Mouse (Mus musculus) adrenal gland, postnatal 36 days (tissue): ENCODE measurements around the gene Clcnkb. TPM values are rescaled to one million over a fixed set of nuclear protein-coding genes. Genes with fewer than 3 reads are reported as not detected.

Experiments
- DNase-seq, 2 experiments: peaks; one replicate each; pipeline ENCODE4 v3.0.0; 2021; ENCODE audit warnings: mixed read lengths in 1 of 2
- total RNA-seq, 2 experiments: library from RNA; stranded (reverse); gene quantifications; 2 replicates each; pipeline ENCODE4 v1.2.3; 2021

Clcnkb gene
- total RNA-seq, 2 experiments from 2014 or later = not detected

DNA sequence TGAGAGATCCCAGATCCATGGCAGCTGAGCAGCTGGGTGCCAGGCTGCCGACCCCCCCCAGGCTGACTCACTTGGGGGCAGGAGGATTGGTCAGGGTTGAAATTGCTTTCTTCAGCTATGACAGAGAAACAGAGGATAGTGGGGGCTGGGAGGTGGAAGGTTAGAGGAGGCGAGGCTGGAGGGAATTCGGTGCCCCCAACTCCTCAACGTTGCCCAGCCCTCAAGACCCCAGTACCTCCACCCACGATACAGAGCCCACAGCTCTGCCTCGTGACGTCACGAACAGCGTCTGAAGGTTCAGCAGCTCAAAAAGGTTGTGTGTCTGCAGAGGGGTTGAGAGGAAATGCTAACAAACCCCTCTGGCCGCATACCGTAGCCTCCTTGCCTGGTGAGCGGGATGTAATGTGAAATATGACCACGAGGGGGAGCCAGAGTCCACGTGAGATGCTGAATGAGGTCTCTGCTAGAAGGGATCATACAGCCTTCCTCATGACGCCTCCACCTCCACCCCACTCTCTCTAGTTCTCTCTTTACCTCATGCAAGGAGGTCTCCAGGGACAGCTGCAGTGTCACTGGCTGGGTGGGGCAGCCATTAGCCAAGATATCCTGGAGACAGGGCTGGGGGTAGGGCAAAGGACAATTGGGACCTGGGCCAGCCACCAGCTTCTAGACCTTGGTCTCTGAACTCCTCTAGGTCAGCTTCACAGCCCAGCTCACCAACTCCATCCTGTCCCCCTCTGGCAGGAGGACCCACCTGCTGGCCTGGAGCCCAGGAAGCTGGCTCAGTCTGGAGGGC lies 11.1 kb downstream of the Clcnkb start:
- peak; percentile 86 to 87 for DNase-seq

GRCm38 (mm10) chr4:141400171-141400570 lies 15.6 kb downstream of the Clcnkb start:
- no peak for DNase-seq

DNA sequence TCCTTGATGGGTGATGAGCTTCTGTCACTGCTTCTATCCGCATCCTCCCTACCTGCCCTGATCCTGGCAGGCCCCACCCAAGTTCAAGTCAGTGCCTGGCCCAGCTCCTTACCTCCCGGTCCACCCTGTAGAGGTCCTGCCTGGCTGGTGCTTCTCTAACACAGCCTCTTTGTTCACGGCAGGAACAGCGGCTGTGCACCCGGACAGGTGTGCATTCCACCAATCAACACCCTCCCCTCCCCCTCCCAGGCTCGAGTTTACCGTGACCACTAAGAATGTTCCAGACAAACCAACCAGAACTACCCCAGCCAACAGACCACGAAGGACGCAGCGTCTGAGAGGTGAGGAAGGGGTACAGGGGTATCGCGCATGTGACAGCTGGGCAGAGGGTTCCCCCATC lies 17.3 kb downstream of the Clcnkb start, which contains the start of gene Clcnka:
Gene Clcnka (minus strand): TSS at position 180 of the 400 bp plus-strand sequence.
- DNase-seq = no peak

- no peak for DNase-seq
These were observed 18.0 kb downstream of the Clcnkb start for GRCm38 (mm10) chr4:141397861-141398260.

GRCm38 (mm10) chr4:141394751-141395150 lies 21.1 kb downstream of the Clcnkb start:
- no peak for DNase-seq

DNA sequence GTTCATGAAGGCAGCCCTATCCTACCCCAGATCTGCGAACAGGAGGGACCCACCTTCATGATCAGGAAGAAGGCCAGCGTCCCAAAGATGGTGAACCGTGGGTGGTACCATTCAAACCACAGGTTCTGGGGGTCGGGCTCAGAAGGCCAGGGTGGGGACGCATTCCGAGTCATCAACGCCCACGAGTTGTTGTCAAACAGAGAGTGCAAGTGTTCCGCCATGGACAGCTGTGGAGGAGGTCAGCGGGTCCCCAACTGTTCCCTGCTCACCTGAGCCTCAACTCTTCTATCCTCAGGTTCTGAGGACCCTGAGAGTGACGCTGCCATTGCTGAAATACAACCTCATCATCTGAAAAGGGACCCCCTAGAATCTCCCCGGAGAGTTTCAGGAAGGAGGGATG lies 24.5 kb downstream of the Clcnkb start:
- no peak for DNase-seq

GRCm38 (mm10) chr4:141389366-141390150 lies 26.3 kb downstream of the Clcnkb start:
- no peak for DNase-seq

- DNase-seq = no peak
These were observed 27.9 kb downstream of the Clcnkb start for GRCm38 (mm10) chr4:141387933-141388332.

DNA sequence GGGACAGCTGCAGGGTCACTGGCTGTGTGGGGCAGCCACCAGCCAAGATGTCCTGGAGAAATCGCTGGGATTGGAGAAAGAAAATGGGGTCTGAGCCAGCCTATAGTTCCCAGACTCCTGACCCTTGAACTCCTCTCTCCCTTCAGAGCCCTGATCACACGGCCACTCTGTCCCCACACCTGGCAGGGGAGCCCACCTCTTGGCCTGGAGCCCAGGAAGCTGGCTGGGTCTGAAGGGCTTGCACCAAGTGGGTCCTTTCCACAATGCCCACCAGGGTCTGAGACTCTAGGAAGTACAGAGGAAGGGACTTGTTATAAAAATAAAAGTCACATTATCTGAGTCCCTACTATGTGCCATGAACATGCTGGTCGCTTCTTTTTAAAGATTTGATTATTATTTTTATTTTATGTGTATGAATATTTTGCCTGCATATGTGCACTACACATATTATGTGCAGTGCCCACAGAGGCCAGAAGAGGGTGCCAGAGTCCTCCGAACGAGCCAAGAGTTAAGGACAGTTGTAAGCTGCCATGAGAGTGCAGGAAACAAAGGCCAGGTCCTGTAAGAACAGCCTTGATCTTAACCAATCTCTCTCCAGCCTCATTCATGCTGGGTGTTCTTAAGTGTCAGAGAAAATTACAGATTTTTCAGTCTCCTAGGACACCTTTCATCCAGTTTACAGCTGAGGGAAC lies 28.6 kb downstream of the Clcnkb start:
- peak; percentile 79 to 82 for DNase-seq

- DNase-seq = no peak
These were observed 29.7 kb downstream of the Clcnkb start for GRCm38 (mm10) chr4:141386150-141386549.

- DNase-seq = peak; percentile 59 to 69
These were observed 30.5 kb downstream of the Clcnkb start for GRCm38 (mm10) chr4:141385275-141385674.

- DNase-seq = no peak
These were observed 33.4 kb downstream of the Clcnkb start for GRCm38 (mm10) chr4:141382406-141382805.

GRCm38 (mm10) chr4:141379674-141380073 lies 36.1 kb downstream of the Clcnkb start:
- no peak for DNase-seq

GRCm38 (mm10) chr4:141372426-141372825 lies 43.4 kb downstream of the Clcnkb start:
- DNase-seq = peak in 1 of 2 experiments; percentile 38

DNA sequence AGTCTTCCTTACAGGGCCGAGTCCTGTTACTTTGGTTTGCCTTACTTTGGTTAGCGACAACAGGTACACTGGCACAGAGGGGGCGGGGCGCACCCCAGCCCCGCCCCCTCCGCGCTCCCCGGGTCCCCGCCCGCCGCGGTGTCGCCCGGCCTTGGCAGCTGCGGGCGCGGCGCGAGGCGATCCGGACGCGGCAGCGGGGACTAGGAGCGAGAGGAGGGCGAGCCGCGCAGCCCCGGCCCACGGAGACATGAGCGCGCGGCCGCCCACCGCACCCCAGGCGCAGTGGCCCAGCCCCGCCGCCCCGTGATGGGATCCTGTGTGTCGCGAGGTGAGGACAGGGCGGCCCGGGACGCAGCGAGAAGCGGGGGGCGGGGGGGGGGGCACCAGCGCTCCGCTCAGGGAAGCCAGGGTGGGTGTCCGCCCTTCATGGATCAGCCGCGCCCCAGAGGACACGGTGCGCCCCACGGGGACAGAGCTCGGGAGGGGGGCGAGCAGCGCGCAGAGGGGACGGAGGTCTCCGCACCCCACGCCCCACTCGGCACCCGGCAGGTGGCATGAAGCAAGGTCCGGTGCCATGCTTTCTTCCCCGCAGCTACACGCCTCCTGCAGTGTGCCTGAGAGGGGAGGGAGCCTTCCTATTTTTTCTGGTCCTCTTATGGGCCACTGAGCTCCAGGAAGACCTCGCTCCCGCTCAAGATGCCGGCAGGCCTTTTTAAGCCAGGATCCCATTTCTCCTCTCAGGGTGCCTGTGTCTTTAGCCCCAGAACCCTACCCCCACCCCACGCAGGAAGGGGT lies 47.6 kb downstream of the Clcnkb start, which contains the start of gene Fam131c:
Gene Fam131c (plus strand): TSS at position 224 of the 795 bp plus-strand sequence.
- DNase-seq = peak; percentile 63 to 80

DNA sequence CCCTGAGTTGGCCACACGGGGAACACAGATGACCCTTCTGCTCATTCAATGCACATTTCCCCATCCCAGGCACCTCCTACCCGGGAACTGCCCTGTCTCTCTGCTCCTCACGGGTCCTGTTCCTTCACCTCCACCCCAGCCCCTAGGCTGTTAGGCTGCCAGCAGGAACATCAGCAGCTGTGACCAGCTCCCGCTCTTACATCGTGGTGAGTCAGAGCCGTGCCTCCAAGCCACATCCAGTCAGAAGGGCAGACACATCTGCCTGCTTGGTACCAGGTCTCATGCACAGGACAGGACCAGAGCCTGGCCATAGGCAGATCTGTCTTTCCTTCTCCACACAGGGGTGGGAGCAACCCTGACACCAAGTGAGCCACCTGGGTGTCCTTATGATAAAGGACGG lies 49.9 kb downstream of the Clcnkb start:
- DNase-seq = peak; percentile 45 to 63

DNA sequence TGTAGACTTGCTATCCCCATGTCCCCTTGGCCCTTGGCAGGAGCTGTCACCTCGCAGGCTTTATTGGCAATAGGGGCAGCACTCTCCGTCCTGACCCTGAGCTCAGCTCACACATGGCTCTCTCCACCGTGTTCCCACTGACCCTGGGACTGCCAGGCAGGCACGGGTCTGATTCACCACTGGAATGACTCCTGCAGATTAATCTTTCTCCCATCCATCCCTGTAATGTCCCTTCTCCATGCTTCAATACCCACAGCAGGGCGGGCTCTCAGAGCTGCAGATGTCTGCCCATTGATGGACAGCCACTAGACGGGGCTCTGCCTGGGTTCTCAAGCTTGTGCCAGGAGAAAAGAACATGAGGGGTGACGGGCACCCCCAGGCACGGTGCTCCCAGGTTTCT lies 50.7 kb downstream of the Clcnkb start:
- DNase-seq = peak; percentile 74 to 82

DNA sequence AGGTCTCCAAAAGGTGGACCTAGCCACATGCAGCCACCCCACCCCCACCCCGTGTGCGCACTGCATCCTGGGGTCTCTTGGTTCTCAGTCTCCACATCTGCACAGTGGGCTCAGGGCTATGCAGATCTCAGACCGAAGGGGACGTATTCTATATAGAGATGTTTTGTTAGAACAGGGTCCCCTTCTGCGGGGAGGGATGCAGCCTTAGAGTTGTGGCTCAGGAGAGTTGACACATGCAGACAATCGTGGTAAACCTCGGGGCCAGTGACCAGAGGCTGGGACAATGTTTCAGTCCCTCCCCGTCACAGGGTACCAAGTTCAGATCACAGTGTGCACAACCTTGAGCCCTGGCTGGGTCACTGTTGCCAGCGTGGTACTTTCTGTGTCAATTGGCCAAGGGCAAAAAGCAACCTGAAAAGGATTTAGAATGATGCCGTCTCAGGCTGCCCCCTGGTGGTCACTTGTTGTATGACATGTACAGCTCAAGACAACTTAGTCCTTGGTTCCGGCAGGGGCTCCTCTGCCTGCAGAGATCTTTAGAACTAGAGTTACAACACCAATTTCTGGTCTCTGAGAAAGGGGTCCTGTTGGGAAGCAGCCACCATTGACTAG lies 52.8 kb downstream of the Clcnkb start:
- DNase-seq = peak; percentile 78 to 89

DNA sequence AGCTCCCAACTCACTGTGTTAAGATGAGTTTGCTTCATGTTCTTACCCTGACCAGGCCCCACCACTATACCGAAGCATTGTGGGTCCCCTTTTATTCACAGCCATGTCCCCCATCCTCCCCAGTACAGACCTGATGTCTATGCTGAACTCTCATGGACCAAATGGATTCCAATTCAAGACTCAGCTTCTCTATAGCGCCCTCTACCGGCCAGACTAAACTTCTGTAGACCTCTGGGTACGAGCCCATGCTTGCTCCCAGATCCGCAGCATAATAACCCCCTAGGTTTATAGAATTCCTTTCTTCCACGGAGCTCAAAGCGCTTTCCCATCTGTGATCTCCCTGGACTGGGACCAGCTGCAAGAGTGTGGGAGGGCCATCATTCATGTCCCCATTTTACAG lies 55.0 kb downstream of the Clcnkb start:
- DNase-seq = peak; percentile 50 to 69

GRCm38 (mm10) chr4:141359222-141359621 lies 56.6 kb downstream of the Clcnkb start:
- no peak for DNase-seq

GRCm38 (mm10) chr4:141357811-141358210 lies 58.0 kb downstream of the Clcnkb start:
- DNase-seq = no peak
